Mouse (Mus musculus) spleen, adult 2 months (tissue): ENCODE results near the gene Gpr152. TPM values are rescaled to one million over a fixed set of nuclear protein-coding genes. Genes with fewer than 3 reads are reported as not detected.

ENCODE experiments used
- DNase-seq, 2 experiments: peaks; one replicate each; pipeline versions ENCODE4 v3.0.0 to v3.0.0-alpha.2; 2012 to 2021; ENCODE audit warnings: low spot score in 2 of 2, low read depth in 1 of 2
- H3K27ac ChIP-seq: fragments of 200-500 bp; 2 replicates; pipeline ENCODE4 v1.5.1; 2012; ENCODE audit warnings: low read length, inconsistent platforms; ENCODE audit not compliant: insufficient read depth
- H3K27me3 ChIP-seq: fragments of 200-500 bp; 2 replicates; pipeline ENCODE4 v1.6.1; 2012; ENCODE audit warnings: mild to moderate bottlenecking, moderate library complexity, low read length, inconsistent platforms; ENCODE audit not compliant: control insufficient read depth, insufficient read depth
- H3K36me3 ChIP-seq: fragments of 200-500 bp; 2 replicates; pipeline ENCODE4 v1.6.1; 2012; ENCODE audit warnings: mild to moderate bottlenecking, low read length, inconsistent platforms; ENCODE audit not compliant: control insufficient read depth, insufficient read depth
- H3K4me1 ChIP-seq: fragments of 200-500 bp; 2 replicates; pipeline ENCODE4 v1.6.1; 2011; ENCODE audit warnings: inconsistent platforms; ENCODE audit not compliant: control insufficient read depth, insufficient read depth, insufficient read length
- H3K4me3 ChIP-seq: fragments of 200-500 bp; 2 replicates; pipeline ENCODE4 v1.5.1; 2011; ENCODE audit warnings: mild to moderate bottlenecking, inconsistent platforms; ENCODE audit not compliant: insufficient read depth, insufficient read length; ENCODE audit errors: extremely low read depth
- CTCF ChIP-seq: fragments of 200-500 bp; IDR thresholded peaks from 2 replicates; pipeline ENCODE4 v1.5.1; 2011; ENCODE audit warnings: mild to moderate bottlenecking, inconsistent platforms; ENCODE audit not compliant: insufficient read depth, insufficient read length, insufficient replicate concordance; ENCODE audit errors: extremely low read depth
- POLR2A ChIP-seq: fragments of 200-500 bp; IDR thresholded peaks from 2 replicates; pipeline ENCODE4 v1.6.1; 2011; ENCODE audit warnings: low read depth, low read length, inconsistent platforms
- WGBS: fragments of 180-500 bp; shearing (Covaris S2); methylation state at CpG from one replicate; pipeline ENCODE4 v1.1.7; 2018; 5-methylcytosine and 5-hydroxymethylcytosine counted together
- polyA plus RNA-seq: library from polyadenylated mRNA; depleted of rRNA; stranded (reverse); fragments of >200 nt; gene quantifications from 2 replicates; pipeline ENCODE4 v1.2.3, GENCODE M21; 2012

Gene Gpr152
- polyA plus RNA-seq, 1 experiment, result 0.09 TPM

DNA sequence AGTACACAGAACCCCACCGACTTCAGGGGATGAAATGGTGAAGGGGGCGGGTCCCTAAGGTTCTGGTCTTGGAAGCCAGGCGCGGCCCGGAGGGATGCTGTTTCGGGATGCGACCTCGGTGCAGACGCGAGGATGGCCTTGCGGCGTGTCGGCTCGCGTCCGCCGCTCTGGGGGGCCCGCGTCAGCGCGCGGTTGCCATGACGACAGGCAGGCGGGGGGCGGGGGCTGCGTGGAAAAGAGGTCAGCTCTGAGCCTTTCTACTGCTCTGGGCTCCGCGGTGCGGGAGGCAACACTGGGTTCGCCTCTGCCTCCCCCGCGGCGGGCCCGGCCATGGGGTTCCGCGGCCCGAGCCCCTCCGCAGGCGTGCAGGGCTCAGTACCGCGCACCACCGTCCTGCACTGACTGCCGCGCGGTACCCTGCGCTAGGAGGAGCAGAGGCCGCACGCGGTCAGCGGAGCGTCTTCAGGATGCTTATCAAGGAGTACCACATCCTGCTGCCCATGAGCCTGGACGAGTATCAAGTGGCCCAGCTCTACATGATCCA lies 38.8 kb upstream of the Gpr152 start:
- no peak for TF ChIP-seq POLR2A
- no peak for TF ChIP-seq CTCF
- no peak for DNase-seq
- no peaks in the 10 kb centered on the region for H3K27me3 ChIP-seq
- peaks cover 25% of the 10 kb centered on the region for H3K4me1 ChIP-seq
- H3K36me3 ChIP-seq, result peaks cover 26% of the 10 kb centered on the region
- H3K27ac ChIP-seq, result no peak overlapping the region
- 2% methylated on average over 51 of the region's 52 CpGs for WGBS
- H3K4me3 ChIP-seq, result peak overlapping the region; percentile 89

GRCm38 (mm10) chr19:4101466-4101865 lies 38.1 kb upstream of the Gpr152 start:
- Histone ChIP-seq H3K27me3 (no peaks in the 10 kb centered on the region), H3K27ac (no peak overlapping the region), H3K4me1 (peaks cover 23% of the 10 kb centered on the region), H3K36me3 (peaks cover 29% of the 10 kb centered on the region), H3K4me3 (no peak overlapping the region)
- no peak for TF ChIP-seq CTCF
- no peak for TF ChIP-seq POLR2A
- WGBS, result 94% methylated on average over 6 of the region's 6 CpGs
- no peak for DNase-seq

- TF ChIP-seq CTCF, result no peak
- no peak overlapping the region for H3K27ac ChIP-seq
- H3K4me3 ChIP-seq, result no peak overlapping the region
- no peaks in the 10 kb centered on the region for H3K27me3 ChIP-seq
- no peak for DNase-seq
- peaks cover 32% of the 10 kb centered on the region for H3K36me3 ChIP-seq
- peaks cover 21% of the 10 kb centered on the region for H3K4me1 ChIP-seq
- WGBS, result 92% methylated on average over 2 of the region's 2 CpGs
Observed at GRCm38 (mm10) chr19:4102049-4102448, 37.5 kb upstream of the Gpr152 start.

GRCm38 (mm10) chr19:4102626-4103025 lies 37.0 kb upstream of the Gpr152 start:
- no peak for DNase-seq

GRCm38 (mm10) chr19:4103294-4103693 lies 36.3 kb upstream of the Gpr152 start:
- WGBS, result 97% methylated on average over 18 of the region's 18 CpGs
- TF ChIP-seq POLR2A (no peak), CTCF (no peak)
- Histone ChIP-seq H3K4me1 (peaks cover 14% of the 10 kb centered on the region), H3K27ac (no peak overlapping the region), H3K27me3 (no peaks in the 10 kb centered on the region), H3K4me3 (no peak overlapping the region), H3K36me3 (peaks cover 39% of the 10 kb centered on the region)
- DNase-seq, result no peak

More at GRCm38 (mm10) chr19:4102626-4103025, 37.0 kb upstream of the Gpr152 start:
- Histone ChIP-seq H3K27me3 (no peaks in the 10 kb centered on the region), H3K36me3 (peaks cover 33% of the 10 kb centered on the region), H3K4me1 (peaks cover 21% of the 10 kb centered on the region), H3K4me3 (no peak overlapping the region), H3K27ac (no peak overlapping the region)
- TF ChIP-seq CTCF (no peak), POLR2A (no peak)
- WGBS, result 76% methylated on average over 12 of the region's 12 CpGs

- H3K27me3 ChIP-seq, result no peaks in the 10 kb centered on the region
- no peak overlapping the region for H3K27ac ChIP-seq
- WGBS, result 65% methylated on average over 3 of the region's 3 CpGs
- peaks cover 10% of the 10 kb centered on the region for H3K4me1 ChIP-seq
- TF ChIP-seq CTCF, result no peak
- TF ChIP-seq POLR2A, result no peak
- peaks cover 42% of the 10 kb centered on the region for H3K36me3 ChIP-seq
- no peak overlapping the region for H3K4me3 ChIP-seq
- no peak for DNase-seq
Observed at GRCm38 (mm10) chr19:4103792-4104191, 35.8 kb upstream of the Gpr152 start.

- 94% methylated on average over 16 of the region's 16 CpGs for WGBS
- no peak overlapping the region for H3K4me3 ChIP-seq
- no peak overlapping the region for H3K27ac ChIP-seq
- DNase-seq, result no peak
- TF ChIP-seq POLR2A (no peak), CTCF (no peak)
- H3K27me3 ChIP-seq, result no peaks in the 10 kb centered on the region
- peaks cover 10% of the 10 kb centered on the region for H3K4me1 ChIP-seq
- H3K36me3 ChIP-seq, result peaks cover 42% of the 10 kb centered on the region
Observed at GRCm38 (mm10) chr19:4104675-4105194, 34.9 kb upstream of the Gpr152 start.
